Mouse (Mus musculus) megakaryocyte-erythroid progenitor cell, adult 5-6 weeks (primary cell): ENCODE data around the gene Ndufb10. TPM values are rescaled to one million over a fixed set of nuclear protein-coding genes. Genes with fewer than 3 reads are reported as not detected.
"Not testable (repeated sequence)": the region's sequence is repeated elsewhere in the genome, so short reads cannot be mapped to it uniquely, and the experiment has no call there.

ENCODE experiments used
- ATAC-seq: replicated peaks from 2 replicates; pipeline ENCODE4 v1.8.0; 2016; ENCODE audit warnings: mild to moderate bottlenecking, inconsistent platforms; ENCODE audit not compliant: severe bottlenecking, poor library complexity, low FRiP score, low TSS enrichment
- total RNA-seq, 2 experiments: library from RNA; stranded (forward) in 1 of 2; stranded (reverse) in 1 of 2; fragments of 200-1000, 215-1000 nt in 1 of 2; fragments of >200 nt in 1 of 2; fragmentation: Nextera tagmentation in 1 of 2; gene quantifications; 2 replicates each; pipeline ENCODE4 v1.2.3; 2014 to 2017

Ndufb10 gene
- total RNA-seq, 2 experiments from 2014 or later: 299 to 415 TPM

DNA sequence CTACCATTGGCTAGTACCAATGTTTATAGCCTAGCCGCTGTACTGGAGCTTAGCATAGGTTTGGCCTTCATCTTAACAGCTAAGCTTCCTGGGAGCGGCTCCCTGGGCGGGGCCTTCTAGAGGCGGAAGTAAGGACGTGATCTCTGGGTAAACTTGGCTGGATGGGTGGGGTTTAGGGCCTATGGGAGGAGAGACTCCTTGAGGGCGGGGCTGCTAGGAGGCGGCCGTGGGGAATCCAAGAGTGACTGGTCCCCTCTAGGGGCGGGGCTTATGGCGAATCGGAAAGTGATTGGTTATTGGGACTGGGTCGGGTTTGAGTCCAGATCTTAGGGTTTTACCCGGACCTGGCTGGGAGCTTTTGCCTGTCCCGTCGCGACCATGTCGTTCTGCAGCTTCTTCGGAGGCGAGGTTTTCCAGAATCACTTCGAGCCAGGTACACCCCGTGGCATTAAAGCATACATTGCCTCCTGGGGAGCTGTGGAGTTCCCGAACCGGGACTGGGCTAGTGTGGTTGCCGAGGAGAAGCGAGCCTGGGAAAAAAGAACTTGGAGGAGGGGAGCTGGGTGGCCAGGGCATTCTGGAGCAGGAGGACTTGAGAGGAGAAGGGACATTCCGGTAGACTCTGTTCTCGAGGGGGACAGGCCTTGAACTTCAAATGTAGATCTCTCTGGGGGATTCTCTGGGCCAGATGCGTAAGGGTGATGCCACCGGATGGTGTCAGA lies 12.2 kb upstream of the Ndufb10 start, which contains the start of gene Msrb1:
Gene Msrb1, plus strand, starts transcription at position 313 of the 722 bp plus-strand sequence.
- ATAC-seq: peak; percentile 94

DNA sequence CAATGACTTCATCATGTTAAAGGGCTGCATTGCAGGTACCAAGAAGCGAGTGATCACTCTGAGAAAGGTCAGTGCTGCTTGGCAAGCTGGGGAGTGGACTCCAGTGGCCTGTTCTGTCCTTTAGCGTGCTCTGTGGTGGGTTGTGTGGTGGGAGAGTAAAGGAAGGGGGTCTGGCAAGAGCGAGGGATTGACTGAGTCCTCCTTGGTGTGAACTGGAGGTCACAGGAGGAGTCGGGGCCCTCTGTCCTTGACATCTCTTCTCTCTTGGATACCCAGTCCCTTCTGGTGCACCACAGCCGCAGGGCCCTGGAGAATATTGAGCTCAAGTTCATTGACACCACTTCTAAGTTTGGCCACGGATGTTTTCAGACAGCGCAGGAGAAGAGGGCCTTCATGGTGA lies 11.2 kb upstream of the Ndufb10 start:
- ATAC-seq: no peak

DNA sequence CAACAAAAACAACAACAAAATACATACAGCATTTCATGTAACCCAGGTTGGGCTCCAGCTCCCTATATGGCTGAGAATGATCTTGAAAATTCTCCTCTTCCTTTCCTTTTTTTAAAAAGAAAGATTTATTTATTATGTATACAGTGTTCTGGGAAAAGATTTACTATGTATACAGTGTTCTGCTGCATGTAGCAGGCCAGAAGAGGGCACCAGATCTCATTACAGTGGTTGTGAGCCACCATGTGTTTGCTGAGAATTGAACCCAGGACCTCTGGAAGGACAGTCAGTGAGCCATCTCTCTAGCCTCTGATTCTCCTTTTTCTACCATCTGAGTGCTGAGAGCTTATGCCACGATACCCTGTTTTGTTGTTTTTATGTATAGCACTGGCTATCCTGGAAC lies 10.2 kb upstream of the Ndufb10 start:
- no peak for ATAC-seq

DNA sequence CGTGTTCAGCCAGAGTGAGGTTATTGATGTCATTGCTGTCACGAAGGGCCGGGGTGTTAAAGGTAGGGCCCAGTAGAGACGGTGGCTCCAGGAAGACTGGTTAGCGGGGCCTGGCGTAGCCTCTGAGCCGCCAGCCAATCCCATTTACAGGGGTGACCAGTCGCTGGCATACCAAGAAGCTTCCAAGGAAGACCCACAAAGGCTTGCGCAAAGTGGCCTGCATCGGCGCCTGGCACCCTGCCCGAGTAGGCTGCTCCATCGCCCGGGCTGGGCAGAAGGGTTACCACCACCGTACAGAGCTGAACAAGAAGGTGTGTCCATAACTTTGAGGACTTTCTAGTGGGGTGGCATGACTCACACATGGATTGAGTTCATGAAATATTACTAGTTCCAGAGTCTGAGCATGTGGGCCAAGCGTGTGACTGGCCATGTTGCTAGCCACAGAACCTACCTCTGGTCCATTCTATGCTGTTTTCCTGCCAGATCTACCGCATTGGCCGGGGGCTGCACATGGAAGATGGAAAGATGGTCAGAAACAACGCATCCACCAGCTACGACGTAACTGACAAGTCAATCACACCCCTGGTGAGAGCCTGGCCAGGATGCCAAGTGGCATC lies 9.3 kb upstream of the Ndufb10 start:
- no peak for ATAC-seq

DNA sequence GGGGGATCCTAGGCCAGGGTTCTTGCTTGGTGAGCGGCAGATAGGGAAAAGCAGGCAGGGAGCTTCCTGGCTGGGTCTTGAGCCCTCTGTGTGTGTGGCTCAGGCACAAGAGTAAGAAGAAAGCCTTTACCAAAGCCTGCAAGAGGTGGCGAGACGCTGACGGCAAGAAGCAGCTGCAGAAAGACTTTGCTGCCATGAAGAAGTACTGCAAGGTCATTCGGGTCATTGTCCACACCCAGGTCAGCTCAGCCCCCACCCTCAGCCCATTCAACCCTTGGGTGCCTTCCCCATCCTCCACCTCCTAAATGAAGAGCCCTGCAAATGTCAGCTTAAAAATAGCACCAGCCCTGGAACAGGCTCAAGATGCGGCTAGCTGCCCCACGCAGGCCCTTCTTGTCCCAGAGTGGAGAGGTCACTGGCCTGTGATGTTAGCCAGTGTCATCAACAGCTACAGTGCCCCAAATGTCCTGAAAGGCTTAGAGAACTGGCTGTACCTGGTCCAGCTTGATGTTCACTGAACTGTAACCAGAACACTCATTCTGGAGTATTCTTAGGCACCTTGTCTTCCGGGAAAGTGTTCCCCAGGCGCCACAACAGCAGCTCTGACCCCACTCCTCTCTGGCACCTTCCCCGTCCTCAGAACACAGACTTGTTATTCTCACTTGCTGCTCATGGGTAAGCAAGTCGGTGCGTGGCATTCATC lies 8.1 kb upstream of the Ndufb10 start:
- no peak for ATAC-seq

DNA sequence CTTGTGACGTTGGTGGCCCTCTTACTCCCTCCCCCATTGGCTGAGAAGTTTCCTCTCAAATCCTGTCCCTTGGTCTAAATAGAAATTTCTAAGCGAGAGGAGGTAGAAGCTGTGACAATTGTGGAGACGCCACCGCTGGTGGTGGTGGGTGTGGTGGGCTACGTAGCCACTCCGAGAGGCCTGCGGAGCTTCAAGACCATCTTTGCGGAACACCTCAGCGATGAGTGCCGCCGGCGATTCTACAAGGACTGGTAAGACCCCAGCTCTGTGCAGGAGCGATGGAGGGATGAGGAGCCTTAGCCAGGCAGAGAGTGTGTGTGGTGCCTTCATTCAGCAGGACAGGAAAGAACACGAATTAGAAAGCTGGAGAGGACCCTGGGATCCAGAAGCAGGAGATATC lies 6.5 kb upstream of the Ndufb10 start:
- no peak for ATAC-seq

DNA sequence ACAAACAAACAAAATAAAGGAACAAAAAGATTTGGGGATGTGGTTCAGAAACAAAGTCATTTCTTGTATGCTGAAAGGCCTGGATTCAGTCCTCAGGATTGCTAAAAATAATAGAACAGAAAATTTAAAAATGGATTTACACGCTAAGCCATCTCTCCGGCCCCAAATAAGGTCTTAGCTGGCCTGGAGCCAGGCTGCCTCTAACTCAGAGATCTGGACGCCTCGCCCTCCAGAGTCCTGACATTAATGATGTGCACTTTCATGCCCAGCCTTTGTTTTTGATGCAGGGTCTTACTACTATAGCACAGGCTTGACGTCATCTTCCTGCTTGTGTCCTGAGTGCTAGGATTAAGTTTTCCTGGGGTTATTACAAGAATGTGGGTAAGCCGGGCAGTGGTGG lies 4.8 kb upstream of the Ndufb10 start:
- ATAC-seq: no peak

DNA sequence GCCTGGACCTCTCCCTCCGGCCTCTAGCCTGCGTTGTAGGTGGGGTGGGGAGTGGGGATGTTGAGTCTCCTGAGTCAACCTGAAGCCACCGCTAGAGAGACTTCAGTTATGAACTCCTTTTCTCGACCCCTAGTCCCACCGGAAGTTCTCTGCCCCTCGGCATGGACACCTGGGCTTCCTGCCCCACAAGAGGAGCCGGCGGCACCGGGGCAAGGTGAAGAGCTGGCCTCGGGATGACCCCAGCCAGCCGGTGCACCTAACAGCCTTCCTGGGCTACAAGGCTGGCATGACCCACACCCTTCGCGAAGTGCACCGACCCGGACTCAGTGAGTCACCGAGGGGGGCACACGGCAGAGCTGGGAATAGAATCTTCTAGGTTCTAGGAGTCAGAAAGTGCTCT lies 3.9 kb upstream of the Ndufb10 start:
- ATAC-seq: no peak

DNA sequence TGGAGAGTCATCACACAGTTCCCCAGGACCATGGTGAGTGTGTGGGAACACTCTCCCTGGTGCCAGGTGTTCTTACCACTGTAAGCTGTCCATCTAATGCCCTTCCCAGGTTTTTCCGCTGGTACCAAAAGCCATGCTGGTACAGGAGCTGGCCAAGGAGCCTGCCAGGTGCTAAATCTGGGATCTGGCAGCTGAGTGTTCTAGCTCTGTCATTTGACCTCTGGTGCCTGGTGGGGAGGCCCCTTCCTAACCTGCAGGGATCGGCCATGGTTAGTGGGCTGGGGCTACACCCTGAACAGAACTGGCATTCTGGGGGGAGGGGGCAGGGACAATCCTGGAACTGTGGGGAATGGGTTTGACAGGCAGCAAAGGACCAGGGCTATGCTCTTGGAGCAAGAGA lies 3.3 kb upstream of the Ndufb10 start, which contains the start of gene Rpl3l:
Gene Rpl3l, plus strand, starts transcription at position 203 of the 400 bp plus-strand sequence.
- ATAC-seq: no peak

DNA sequence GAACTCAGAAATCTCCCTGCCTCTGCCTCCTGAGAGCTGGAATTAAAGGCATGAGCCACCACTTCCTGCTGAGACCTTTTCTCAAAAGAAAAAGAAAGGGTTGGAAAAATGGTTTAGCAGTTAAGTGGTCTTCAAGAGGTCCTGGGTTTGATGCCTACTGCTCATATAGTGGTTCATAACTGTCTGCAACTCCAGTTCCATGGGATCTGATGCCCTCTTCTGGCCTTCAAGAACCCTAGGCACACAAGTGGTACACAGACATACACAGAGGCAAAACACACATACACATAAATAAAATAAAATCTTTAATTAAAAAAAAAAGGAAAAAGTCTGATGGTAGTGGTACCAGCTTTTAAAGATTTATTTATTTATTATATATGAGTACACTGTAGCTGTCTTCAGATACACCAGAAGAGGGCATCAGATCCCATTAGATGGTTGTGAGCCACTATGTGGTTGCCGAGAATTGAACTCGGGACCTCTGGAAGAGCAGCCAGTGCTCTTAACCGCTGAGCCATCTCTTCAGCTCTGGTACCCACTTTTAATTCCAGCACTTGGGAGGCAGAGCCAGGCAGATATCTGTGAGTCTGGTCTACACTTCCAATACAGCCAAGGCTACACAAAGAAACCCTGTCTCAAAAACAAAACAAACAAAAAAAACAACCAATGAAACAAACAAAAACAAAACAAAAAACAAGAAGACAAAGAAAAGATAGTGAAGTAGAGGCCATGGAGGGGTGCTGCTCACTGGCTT lies 1.5 kb upstream of the Ndufb10 start:
- ATAC-seq: no peak

DNA sequence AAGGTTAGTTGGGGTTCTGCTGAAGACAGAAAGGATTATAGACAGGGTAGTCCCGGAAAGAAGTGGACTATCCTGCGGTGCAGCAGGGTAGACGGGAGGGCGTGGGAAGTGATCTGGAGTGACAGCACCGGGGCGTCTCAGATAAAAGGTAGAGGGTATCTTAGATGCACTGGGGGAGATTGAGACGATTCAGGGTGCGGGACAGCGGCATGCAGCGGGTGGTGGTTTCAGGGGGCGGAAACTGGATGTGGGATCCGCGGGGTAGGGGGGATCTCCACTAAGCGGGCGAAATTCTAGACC lies 447 bp downstream of the Ndufb10 start:
- peak; percentile 36 for ATAC-seq

DNA sequence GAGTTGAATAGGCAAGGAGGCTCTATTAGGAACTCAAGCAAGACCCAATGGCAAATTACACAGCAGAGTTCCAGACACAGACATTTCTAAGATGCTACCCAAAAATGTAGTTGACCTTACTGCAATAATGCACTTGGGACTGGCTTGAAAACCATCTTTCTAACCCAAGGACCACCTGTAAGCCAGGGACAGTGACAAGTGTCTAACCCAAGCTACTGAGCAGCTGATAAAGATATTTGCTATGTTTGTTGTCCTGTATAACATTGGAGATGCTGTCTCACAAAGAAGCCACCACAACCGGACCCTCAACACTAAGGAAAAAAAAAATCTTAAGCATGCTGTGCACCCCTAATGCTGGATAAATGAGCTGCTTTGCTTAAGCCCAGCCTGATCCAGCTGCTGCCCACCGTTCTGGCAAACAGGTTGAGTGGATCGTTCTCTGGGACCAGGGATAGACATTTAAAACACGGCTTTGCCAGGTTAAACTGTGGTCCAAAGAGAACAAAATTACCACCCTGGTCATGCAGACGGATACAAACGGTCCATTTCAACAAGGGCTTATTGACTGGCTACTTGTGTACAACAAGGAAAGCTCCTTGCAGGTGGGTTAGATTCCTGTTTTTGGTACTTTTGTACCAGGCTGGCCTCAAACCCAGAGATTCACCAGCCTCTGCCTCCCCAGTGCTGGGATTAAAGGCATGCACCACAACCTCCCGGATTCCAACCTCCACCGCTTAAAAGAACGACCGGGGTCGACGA lies 977 bp downstream of the Ndufb10 start:
- ATAC-seq: no peak

DNA sequence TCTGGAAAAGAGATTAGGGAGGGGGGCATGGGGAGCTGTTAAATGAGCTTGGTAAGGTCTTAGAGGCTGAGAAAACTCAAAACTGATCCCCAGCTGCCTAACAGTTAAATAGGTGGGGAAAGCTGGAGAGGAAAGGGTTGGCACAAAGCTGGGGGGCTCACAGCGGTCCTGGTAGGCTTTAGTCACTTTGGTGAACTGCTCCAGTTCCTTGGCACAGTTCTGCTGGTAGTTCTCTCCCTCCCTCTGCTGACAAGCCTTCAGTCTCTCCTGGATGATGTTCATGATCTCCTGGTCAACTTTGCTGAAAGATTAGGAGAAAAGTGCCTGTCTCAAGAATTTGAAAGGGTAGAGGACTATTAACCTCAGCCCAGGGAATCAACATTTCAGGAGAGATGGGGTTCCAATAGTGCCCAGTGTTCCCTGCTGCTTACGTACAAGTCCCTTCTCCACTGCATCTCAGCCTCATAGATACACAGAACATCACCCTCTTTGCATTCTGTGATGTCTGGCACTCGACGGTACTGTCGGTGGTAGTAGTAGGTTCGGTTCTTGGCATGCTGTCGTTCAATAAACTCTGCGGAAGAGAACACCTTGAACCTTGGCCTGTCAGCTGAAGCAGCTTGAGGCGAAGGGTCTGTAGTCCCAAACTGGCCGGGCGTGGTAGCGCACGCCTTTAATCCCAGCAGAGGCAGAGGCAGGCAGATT lies 1.9 kb downstream of the Ndufb10 start:
- ATAC-seq: no peak

DNA sequence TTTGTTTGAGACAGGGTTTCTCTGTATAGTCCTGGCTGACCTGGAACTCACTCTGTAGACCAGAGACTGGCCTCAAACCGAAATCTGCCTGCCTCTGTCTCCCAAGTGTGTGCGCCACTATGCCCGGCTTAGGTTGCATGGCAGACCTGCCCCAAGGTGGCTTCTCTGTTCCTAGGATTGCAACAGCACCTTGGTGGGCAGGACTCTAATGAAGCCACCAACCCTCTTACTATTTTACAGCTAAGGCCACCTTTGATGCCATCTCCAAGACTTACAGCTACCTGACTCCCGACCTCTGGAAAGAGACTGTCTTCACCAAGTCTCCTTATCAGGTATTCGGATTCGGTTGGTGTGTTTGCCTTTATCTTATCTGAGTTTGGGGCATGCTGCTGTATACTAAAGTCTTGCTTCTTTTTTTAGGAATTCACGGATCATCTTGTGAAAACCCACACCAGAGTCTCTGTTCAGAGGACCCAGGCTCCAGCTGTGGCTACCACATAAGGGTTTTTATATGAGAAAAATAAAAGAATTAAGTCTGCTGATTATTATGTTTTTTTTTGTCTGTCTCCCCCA lies 2.8 kb downstream of the Ndufb10 start:
- ATAC-seq: not testable (repeated sequence)

DNA sequence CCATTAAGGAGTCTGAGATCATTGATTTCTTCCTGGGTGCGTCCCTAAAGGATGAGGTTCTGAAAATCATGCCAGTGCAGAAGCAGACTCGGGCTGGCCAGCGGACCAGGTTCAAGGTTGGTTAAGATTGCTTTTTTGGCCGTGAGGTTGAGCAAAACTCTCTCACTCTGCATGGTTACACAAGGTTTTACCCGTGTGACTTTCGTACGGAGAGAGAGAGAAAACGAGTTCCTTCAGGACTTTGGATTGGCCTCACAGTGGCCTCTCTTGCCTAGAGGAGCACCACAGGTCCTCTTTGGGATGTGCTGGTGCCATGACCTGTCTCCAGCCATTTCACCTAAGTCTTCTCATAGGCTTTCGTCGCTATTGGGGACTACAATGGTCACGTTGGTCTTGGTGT lies 3.7 kb downstream of the Ndufb10 start:
- not testable (repeated sequence) for ATAC-seq

DNA sequence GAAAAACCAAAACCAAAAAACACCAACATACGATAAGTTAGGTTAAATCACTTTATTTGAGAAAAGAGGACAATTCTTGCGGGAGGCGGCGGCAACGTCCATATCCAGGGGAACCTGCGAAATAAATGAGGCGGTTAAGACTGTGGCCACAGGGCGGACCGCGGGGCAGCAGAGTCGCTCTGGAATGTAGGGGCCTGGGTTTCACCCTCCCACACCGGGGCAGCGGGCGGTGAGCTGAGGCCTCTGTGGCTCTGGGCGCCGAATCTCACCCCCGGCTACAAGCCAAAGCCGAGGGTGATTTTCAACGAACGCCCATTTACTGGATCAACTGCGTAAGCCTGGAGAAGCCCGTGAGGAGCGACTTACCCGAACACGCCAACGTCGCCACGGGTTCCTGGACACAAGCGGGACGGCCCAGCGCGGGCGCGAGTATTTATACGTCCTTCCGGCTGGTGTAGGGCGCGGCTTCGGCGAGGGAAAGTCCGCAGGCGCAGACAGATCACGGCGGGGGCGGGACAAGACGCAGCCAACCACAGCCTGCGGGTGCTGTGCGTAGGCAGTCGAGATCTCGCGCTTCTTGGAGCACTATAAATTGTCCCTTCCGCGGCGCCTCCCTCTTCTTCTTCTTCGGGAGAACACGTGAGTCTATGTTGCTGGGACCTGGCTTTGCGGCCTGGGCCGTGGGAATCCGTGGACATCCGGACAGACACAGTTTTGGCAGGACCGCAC lies 4.6 kb downstream of the Ndufb10 start:
- ATAC-seq: peak; percentile 80

DNA sequence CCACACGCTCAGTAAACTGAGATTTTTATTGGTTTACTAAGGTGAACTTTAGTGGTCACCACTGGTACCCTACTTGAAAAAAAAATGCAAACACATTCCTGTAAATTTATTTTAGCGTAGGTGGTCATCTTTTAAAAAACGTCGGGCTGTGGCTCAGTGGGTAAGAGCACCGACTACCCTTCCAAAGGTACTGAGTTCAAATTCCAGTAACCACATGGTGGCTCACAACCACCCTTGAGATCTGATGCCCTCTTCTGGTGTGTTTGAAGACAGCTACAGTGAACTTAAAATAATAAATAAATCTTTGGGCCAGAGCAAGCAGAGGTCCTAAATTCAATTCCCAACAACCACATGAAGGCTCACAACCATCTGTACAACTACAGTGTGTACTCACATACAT lies 5.3 kb downstream of the Ndufb10 start:
- not testable (repeated sequence) for ATAC-seq

DNA sequence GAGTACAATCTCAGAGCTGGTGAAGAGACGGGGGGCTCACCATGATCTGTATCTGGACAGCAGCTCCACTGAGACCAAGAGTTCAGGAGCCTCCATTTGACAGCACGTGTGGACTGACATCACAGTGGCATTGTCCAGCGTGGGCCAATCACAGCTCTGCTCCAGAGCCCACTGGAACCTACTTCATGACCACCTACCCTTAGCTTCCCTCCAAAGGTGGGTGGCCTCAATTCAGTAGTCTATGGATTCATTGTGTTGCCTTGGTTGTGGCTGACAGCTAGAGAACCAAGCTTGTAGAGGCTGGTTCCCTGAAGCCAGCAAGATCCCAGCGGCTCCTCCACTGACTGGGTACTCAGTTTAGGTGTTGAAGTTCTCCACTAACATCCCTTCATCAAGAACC lies 6.3 kb downstream of the Ndufb10 start, which contains the start of the genes Rnf151 and Rps2:
Gene Rnf151, minus strand, starts transcription at position 121 of the 400 bp plus-strand sequence.
Gene Rps2, plus strand, starts transcription at position 174 of the 400 bp plus-strand sequence.
- ATAC-seq: no peak
